Mouse (Mus musculus): ENCODE data around the gene Eme1.

Gene Eme1

DNA sequence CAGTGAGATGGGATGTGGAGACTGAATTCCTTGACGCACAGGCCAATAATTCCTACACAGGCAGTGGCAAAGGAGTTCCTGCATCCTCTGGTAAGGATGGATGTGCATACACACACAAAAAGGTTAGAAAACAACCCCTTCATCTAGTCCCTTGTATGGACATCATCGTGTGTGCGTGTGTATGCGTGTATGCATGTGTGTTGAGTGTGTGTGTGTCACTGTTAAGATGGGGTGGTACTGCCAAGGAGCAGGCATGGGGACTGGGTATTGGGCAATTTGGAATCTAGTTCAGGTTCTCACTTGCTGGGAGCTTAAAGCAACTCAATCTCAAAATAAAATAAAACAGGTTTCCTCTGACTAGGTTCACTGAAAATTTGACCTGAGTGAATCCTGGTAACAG lies 7.3 kb downstream of the Eme1 start:
- no peak for DNase-seq (ENCODE audit: low read depth, low spot score)

DNA sequence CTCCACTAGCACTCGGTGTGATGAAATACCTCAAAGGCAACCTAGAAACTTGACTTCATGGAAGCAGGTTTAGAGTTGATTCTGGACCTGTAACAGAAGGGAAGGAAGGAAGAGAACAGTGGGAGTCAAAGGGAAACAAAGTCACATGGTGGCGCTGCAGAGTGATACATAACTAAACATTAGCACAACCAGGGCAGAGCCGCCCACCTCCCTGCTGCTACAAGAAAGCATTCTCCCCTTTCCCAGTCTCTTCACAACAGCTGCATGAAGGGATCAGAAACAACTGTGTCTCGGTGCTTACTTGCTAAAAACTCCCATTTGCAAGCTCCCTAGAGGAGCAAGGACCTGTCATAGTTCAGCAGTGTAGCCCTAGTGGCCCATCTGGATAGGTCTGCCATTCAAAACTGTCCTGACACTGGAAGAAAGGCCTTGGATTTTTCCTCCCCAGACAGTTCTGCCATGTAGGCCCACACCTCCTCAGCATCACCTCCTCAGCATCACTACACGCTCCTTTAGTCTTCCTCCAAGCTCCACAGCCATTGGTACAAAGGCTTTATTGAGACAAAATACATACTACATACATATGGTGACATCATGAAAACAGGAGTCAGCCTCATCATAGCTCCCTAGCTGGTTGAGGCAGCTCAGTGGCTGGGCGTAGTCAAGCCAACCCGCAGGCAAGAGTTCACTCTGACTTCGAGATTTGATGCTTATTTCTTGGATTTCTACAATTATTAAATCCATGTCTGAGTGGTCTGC lies 9.1 kb downstream of the Eme1 start:
- DNase-seq (ENCODE audit: low read depth, low spot score), result no peak

DNA sequence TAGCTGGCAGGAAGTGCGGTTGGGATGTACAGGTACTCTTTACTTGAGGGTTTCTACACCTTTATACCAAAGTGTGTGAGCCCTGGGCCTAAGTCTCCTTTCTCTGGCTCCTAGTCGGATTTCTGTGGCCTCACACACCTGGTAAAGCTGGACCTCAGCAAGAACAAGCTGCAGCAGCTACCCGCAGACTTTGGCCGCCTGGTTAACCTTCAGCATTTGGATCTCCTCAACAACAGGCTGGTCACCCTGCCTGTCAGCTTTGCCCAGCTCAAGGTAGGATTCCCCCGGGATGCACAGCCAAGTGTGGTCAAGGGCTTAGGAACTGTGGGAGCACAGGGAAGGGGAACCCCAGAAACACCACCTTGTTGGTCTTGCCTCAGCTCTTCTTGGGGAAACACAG lies 19.3 kb downstream of the Eme1 start:
- DNase-seq (ENCODE audit: low read depth, low spot score), result no peak

DNA sequence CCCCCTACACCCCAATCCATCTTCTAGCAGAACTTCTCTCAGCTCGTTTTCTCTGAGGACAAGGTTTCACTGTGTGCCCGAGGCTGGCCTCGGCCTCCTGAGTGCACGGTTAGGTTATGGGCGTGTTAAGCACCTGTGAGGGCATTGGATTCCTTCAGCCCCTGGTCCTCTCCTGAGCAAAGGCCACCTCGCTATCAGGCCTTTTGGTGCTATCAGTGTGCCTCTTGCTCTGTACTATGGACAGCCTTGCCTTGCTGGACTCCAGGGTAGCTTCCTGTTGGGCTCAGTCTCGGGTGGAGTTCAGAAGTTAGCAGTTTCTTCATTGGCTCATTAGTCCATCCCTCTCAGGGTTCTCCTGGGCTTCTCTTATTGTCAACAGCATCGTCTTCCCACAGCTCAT lies 20.8 kb downstream of the Eme1 start:
- DNase-seq (ENCODE audit: low read depth, low spot score), result no peak

DNA sequence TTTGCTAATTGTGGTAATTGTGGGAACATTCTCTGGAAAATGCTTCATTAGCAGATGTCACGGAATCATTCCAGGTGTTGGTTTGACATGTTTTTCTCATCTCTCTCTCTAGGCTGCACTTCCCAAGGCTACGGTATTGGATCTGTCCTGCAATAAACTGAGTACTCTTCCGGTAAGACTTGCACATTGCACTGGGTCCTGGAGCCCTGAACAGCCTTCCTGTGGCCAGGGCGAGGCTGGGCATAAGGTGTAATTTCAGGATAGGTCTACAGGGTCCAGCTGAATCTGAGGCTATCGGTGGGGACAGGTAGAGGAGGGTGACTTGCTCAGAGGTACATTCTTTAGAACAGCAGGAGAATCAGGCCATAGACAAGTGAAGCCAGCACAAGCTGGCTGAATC lies 21.8 kb downstream of the Eme1 start:
- no peak for DNase-seq (ENCODE audit: low read depth, low spot score)

DNA sequence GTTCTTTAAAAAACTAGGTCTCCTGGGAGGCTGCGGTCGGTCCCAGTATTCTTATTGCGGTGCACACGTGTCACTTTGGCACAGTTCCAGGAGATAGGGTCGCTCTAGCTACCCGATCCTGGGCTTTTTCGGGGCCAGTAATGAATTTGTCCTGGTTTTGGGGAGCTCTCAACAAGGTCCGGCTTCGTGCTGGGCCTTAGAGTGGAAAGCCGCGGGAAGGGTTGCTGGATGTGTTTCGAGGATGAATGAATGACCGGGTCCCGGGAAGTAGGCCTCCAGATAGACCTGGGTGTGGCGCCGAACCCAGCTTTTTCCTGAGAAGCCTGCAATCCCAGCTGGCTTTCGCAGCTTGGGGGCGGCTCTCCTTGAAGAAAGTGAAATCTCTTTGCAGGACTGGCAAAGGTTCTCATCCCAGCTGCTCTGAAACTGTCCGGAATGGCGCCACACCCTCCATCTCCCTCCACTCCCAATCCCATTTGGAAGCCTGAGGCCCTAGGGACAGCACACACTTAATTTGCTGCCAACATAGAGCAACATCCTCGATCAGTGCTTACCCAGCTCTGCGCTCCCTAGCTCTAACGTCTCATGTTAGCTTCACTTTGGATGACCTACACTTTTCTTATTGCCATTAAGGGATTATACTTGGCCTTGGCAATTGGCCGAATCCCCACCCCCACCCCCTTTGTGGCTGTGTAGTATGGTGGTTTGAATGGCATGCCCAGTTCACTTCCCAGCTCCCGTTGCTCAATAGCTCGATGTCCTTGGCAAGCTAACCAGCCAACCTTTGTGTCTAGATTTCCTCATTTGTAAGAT lies 23.4 kb downstream of the Eme1 start:
- DNase-seq (ENCODE audit: low read depth, low spot score), result peak; percentile 45

DNA sequence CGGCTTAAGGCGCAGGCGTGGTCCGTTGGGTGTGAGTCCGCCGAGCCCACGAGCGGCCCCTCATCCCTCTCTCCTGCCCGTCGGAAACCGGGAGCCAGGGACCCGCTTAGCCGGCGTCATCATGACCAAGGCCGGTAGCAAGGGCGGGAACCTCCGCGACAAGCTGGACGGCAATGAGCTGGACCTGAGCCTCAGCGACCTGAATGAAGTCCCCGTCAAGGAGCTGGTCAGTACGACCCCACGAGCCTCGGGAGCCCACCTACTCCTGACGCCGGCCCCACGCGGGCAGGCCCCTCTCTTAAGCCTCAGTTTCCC lies 23.9 kb downstream of the Eme1 start:
- DNase-seq (ENCODE audit: low read depth, low spot score), result no peak

DNA sequence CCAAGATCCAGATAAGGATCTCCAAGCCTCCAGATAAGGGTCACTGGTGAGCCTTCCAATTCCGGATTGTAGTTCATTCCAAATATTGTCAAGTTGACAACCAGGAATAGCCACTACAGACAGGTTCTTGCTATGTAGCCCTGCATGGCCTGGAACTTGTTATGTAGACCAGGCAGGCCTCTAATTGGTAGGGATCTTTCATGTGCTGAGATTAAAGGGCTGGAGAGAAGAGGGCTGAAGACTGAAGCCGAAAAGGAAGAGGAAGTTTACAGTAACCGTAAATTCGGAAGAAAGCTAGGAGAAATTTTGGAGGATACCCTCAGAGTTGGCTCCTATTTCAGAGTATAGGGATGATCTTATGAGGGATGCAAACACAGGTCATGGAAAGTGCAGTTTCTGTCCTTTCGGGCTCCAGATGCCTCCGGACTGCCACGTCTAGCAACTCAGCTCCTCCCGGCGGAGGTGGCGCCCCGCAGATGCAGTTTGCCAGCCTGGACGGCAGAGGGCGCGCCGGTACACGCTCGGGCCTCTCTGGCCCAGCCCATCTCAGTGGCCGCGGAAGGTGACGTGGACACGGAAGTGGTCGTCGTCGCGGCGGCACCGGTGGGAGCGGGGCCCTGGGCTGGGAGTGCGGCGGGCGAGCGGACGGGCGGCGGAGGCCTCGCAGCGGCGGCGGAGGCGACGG lies 24.4 kb downstream of the Eme1 start, which contains the start of gene Lrrc59:
Gene Lrrc59 (plus strand): TSS at position 569 of the 685 bp plus-strand sequence.
- peak; percentile 93 for DNase-seq (ENCODE audit: low read depth, low spot score)

DNA sequence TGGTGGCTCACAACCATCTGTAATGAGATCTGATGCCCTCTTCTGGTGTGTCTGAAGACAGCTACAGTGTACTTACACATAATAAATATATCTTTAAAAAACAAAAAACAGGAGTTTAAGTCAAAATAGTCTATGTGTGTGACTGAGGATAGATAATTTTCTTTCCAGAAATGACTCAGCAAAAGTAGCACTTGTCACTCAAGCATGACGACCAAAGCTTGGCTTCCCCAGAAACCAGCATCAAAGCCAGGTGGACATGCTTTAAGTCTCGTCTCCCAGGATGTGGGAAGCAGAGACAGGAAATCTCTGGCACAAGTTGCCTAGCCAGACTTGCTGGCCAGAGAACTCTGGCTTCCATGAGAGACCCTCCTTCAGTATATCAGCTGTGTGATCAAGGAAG lies 31.6 kb downstream of the Eme1 start:
- no peak for DNase-seq (ENCODE audit: low read depth, low spot score)

DNA sequence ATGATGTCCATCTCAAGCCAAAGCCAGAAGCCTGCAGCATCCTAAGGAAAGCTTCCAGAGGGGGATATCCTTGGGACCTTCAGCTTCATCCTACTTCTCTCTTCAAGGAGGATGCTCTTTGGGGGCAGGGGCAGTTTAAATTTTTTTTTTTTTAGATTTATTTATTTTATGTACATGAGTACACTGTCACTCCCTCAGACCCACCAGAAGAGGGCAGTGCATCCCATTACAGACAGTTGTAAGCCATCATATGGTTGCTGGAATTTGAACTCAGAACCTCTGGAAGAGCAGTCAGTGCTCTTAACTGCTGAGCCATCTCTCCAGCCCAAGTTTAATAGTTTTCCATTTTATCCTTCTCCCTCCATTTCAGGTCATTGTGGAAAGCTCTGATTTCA lies 32.3 kb downstream of the Eme1 start:
- DNase-seq (ENCODE audit: low read depth, low spot score), result peak; percentile 19

DNA sequence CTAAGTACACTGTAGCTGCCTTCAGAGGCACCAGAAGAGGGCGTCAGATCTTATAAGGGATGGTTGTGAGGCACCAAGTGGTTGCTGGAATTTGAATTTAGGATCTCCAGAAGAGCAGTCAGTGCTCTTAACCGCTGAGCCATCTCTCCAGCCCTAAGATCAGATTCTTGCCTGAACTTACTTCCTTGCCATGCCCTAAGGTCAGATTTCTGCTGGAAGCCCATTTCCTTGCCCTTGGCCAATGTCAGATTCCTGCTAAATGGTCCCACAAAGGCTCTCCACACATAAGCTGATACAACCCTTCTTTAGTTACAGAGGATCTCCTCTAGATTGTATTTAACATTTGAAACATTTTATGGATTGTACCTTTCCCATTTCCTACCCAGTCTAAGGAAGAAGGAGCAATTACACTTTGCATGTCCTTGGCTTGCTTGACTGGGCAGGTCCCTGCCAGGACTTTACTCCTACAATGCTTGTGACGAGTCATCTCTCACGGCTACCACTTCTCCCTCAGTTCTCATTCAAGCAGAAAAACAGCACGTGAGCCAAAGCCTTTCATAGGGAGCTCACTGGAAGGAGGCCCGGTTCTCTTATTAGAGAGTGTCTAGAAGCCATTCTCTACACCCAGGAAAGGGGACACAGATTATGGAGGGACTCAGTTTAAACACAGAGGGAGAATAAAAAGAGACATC lies 32.9 kb downstream of the Eme1 start:
- no peak for DNase-seq (ENCODE audit: low read depth, low spot score)

DNA sequence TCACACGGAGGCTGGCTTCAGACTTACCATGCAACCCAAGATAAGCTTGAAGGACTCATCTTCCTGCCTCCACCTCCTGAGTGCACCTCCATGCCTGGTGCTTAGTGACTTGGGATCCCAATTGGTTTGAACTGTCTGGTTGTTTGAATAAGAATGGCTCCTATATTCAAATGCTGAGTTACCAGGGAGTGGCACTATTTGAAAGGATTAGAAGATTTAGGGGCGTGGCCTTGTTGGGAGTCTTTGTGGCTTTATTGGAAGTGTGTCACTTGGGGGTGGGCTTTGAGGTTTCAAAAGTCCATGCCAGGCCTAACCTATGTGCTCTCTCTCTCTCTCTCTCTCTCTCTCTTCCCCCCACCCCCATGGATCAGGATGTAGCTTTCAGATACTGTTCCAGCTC lies 36.1 kb downstream of the Eme1 start:
- DNase-seq (ENCODE audit: low read depth, low spot score), result no peak

DNA sequence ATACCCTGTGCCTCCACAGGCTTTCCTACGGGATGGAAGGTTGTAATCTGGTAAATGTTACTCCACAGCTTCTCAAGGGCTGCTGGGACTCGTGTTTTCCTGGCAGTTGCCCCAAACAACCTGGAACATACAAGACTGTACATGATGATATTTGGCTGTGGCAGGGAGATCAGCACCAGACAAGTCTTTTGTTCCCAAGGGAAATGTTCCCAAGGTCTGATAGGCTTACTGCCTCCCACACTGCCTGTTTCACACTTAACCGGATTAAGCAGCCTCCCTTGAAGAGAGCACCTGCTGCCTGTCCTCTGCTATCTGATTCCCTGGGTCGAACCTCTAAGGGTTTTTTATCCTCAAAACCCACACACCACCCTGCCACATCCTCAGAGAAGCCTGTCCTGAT lies 38.3 kb downstream of the Eme1 start:
- DNase-seq (ENCODE audit: low read depth, low spot score), result no peak

DNA sequence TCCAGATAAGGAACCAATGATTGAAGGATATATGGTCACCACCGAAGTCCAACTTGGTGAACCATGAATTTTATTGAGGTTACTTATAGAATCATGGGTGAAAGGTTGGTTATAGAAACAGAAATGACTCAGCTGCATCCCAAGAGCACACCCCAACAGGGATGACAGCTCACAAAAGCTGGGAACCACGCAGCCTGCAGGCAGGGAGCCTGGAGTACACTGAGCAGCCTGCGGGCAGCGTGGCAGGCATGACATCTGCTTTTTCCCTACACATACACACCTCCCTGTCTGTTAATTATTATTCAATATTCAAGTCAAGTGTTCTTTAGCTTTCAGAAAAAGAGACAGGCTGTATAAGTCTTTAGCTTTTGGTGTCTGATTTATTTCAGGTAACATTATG lies 39.2 kb downstream of the Eme1 start:
- DNase-seq (ENCODE audit: low read depth, low spot score), result no peak

DNA sequence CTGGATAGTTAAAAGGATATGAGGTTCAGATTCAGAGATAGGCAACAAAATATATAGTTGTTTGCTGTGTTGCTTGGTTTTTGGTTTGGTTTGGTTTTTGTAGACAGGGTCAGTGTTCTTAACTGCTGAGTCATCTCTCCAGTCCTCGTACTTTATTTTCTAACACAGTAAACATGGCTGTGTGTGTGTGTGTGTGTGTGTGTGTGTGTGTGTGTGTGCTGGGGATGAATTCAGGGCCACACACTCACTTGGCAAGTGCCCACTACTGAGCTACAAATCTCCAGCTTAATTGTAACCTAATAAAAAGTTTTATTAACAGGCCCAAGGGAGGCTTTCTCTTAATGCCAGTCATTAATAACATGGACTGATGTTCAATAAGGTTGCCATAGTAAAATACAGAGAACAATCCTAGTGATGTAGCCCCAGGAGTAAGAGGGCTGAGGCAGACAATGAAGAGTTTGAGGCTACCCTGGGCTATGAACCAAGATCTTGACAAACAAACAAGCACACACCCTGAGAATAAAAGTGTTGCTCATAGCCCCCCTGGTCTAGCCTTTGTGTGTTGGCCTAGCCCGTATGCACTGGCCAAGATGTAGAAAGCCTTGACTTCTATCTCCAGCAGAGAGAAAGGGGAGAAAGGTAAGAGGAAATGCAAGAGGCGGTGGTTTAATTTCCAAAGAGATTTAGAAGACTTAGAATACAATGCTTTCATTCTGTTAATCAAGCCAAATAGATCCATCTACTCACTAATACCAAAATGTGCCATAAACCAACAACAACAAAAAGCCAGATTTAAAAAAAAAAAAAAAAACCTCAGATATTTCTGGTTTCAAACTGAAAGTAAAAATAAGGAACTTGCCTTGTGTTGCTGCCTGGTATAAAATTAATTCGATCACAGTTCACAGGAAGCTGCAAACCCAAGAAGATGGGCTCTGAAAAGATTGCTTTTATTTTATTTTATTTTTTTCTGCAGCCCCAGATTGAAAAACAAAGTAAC lies 42.7 kb downstream of the Eme1 start:
- no peak for DNase-seq (ENCODE audit: low read depth, low spot score)

DNA sequence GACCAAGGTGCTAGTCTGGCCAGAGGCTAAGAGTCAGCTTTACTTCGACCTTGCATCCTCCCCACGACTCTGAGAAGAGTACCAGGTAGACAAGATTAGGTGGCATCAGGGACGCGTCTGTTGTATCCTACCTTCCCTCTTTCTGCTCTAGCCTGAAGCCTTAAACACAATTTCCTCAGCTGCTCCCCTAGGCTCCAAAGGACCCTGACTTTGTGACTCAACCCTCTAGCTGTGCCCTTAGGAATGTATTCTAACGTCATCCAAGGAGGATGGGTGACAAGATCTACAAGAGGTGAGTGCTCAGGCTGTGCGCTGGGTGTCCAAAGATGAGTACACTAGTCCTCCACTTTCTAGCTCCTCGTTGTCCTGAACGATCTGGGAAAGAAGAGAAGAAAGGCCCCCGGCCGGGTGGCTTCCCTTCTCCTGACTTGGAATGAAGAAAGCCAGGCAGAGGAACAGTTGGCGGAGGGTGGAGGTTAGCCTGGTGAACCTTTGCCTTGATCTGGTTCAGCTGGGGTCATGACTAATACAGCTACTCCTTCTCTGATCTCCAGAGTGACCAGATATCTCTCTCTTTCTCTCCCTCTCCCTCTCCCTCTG lies 51.3 kb downstream of the Eme1 start:
- no peak for DNase-seq (ENCODE audit: low read depth, low spot score)

DNA sequence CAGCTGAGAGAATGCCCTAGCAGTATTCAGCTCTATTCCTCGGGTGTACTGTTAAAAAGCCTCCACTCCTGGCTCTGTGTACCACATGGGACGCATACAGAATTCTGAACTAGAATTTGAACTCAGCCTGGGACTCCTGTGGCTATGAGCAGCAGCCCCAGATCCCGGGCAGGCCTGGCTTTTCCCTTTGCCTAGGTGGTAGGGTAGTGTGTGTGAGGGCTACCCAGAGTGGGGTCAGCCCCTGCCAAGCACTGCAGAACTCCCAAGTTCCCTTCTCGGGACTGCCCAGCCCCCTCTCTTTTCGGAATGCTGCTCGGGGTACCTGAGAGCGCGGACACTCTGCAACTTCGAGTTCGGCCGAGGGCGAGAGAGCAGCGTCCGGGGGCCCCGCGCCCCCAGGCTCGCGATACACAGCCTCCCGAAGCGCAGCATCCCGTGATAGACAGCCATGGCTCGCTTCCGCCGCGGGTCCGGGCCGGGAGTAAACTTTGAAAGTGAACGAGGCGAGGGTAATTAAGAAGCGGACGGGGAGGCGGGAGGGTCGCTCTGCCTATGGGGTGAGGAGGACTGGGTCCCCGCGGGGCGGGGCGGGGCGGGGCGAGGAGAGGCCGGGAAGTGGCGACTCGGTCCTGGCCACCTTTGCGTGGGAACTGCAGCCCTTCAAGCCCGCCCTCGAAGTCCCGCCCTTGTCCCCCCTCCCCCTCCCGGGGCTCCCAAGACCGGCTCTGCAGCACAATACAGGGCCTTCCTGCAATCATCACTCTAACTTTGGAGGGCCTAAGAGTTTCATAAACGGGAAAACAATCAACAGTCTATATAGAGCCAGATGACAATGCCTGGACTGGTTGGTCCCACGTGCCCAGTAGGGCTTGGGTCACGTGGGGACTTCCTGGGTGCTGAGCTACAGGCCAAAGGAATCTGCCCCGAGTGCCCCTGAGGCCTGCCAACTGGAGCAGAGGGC lies 52.2 kb downstream of the Eme1 start, which contains the start of gene Acsf2:
Gene Acsf2 (minus strand): TSS at position 551 of the 961 bp plus-strand sequence.
- peak; percentile 79 for DNase-seq (ENCODE audit: low read depth, low spot score)

DNA sequence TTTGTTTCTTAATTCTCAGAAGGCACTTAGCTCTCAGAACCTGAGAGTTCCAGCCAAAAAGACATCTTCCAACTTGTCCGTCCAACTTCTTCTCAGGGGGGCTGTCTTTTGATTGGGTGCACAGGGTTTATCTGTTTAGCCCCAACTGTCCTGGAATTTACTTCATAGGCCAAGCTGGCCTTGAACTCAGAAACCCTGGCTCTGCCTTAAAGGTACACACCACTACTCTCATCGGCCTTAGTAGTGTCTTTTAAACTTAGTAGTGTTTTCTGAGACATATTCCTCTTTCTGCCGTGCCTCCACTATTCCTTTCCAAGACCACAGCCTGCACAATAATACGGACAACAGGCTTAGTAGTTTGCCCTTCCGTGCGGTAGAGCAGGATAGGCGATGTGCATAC lies 53.3 kb downstream of the Eme1 start:
- DNase-seq (ENCODE audit: low read depth, low spot score), result no peak

DNA sequence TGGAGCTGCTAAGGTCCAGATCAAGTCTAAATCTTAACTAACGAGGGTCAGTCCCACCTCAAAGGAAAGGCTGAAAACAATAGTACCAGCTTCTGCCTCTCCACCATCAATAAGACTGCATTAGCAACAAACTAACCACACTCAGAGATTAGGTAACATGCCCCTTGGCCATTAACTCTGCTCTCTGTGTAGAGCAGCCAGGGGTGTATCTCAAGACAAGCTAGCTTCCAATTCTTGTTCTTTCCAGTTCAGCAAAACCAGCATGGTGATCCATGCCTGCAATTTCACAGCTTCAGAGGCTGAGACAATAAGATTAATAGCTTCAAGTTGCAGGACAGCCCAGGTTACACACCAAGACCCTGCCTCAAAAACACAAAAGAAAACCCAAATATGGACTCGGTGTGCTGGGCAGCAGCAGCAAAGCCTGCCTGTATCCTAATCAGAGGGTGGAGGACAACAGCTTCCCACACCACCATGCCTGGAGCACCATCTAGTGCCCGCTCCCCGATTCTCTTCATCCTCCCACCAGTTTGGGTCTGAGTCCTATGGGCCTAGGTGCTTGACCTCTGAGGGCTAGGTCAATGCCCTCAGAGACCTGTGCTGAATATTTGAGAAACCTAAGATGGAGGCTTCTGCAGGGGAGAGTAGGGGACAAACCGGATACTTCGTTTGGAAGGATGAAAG lies 55.2 kb downstream of the Eme1 start:
- no peak for DNase-seq (ENCODE audit: low read depth, low spot score)

Data from CD4-positive helper T cell, adult 2 months (primary cell).